Mouse (Mus musculus) MEL (cell line): Measurements from ENCODE around the gene Dgcr8. TPM values are rescaled to one million over a fixed set of nuclear protein-coding genes. Genes with fewer than 3 reads are reported as not detected.

Experiments
- DNase-seq: peaks from one replicate; pipeline ENCODE4 v3.0.0; 2011; ENCODE audit warnings: low read depth, low spot score
- H3K27ac ChIP-seq: 2 replicates; pipeline ENCODE4 v1.5.1; 2012; ENCODE audit warnings: low read depth, mild to moderate bottlenecking, control low read depth, low read length, moderate library complexity; ENCODE audit not compliant: control insufficient read depth
- H3K27me3 ChIP-seq, 2 experiments: fragments of 150-350 bp in 1 of 2; sonication (generic) in 1 of 2; 2 replicates each; pipeline ENCODE4 v1.6.1; 2012; ENCODE audit warnings: low read length in 2 of 2, mild to moderate bottlenecking in 2 of 2, improper control_type of control experiment in 1 of 2, moderate library complexity in 1 of 2; ENCODE audit not compliant: insufficient read depth in 2 of 2, control insufficient read depth in 1 of 2
- H3K36me3 ChIP-seq, 2 experiments: 2 replicates each; pipeline ENCODE4 v1.6.1; 2012 to 2014; ENCODE audit warnings: low read length in 2 of 2, improper control_type of control experiment in 1 of 2, inconsistent platforms in 1 of 2, mild to moderate bottlenecking in 1 of 2; ENCODE audit not compliant: insufficient read depth in 2 of 2, control insufficient read depth in 1 of 2
- H3K4me1 ChIP-seq, 2 experiments: fragments of 150-350 bp in 1 of 2; sonication (generic) in 1 of 2; 2 replicates each; pipeline ENCODE4 v1.6.1; 2012; ENCODE audit warnings: low read length in 2 of 2, improper control_type of control experiment in 1 of 2, mild to moderate bottlenecking in 1 of 2; ENCODE audit not compliant: insufficient read depth in 2 of 2, control insufficient read depth in 1 of 2
- H3K4me3 ChIP-seq, 2 experiments: fragments of 150-350 bp in 1 of 2; sonication (generic) in 1 of 2; 2 replicates each; pipeline ENCODE4 v1.5.1; 2012; ENCODE audit warnings: low read depth in 2 of 2, low read length in 2 of 2, mild to moderate bottlenecking in 2 of 2, moderate library complexity in 2 of 2, control low read depth in 1 of 2, improper control_type of control experiment in 1 of 2; ENCODE audit not compliant: control insufficient read depth in 1 of 2, insufficient read depth in 1 of 2
- H3K79me2 ChIP-seq: 2 replicates; pipeline ENCODE4 v1.6.1; 2012; ENCODE audit warnings: mild to moderate bottlenecking, low read length, moderate library complexity; ENCODE audit not compliant: control insufficient read depth, poor library complexity, insufficient read depth
- H3K9ac ChIP-seq: 2 replicates; pipeline ENCODE4 v1.6.1; 2012; ENCODE audit warnings: low read depth, mild to moderate bottlenecking, control low read depth, low read length, moderate library complexity; ENCODE audit not compliant: control insufficient read depth, poor library complexity, severe bottlenecking
- H3K9me3 ChIP-seq: fragments of 150-350 bp; sonication (generic); replicated peaks from 2 replicates; pipeline ENCODE4 v1.6.1; 2012; ENCODE audit warnings: mild to moderate bottlenecking, low read length, improper control_type of control experiment, moderate library complexity; ENCODE audit not compliant: insufficient read depth
- BHLHE40 ChIP-seq: IDR thresholded peaks from 2 replicates; pipeline ENCODE4 v1.6.1; 2012; ENCODE audit warnings: low read depth, mild to moderate bottlenecking, inconsistent platforms, low read length, improper control_type of control experiment, borderline replicate concordance
- CHD1 ChIP-seq: IDR thresholded peaks from 2 replicates; pipeline ENCODE4 v1.6.1; 2012; ENCODE audit warnings: low read depth, mild to moderate bottlenecking, inconsistent platforms, low read length, improper control_type of control experiment
- CHD2 ChIP-seq: IDR thresholded peaks from 2 replicates; pipeline ENCODE4 v1.6.1; 2011; ENCODE audit warnings: low read length, improper control_type of control experiment
- CTCF ChIP-seq, 3 experiments: IDR thresholded peaks in 2 of 3; conservative IDR thresholded peaks in 1 of 3; 2 replicates each; pipeline ENCODE4 v1.5.1; 2011 to 2012; ENCODE audit warnings: low read length in 3 of 3, low read depth in 2 of 3, mild to moderate bottlenecking in 2 of 3, improper control_type of control experiment in 1 of 3, inconsistent platforms in 1 of 3, mixed read lengths in 1 of 3, moderate library complexity in 1 of 3; ENCODE audit not compliant: control insufficient read depth in 1 of 3, insufficient read depth in 1 of 3, poor library complexity in 1 of 3, severe bottlenecking in 1 of 3
- E2F4 ChIP-seq: IDR thresholded peaks from 2 replicates; pipeline ENCODE4 v1.6.1; 2011; ENCODE audit warnings: low read depth, low read length, improper control_type of control experiment, borderline replicate concordance
- ELF1 ChIP-seq: IDR thresholded peaks from 2 replicates; pipeline ENCODE4 v1.6.1; 2014; ENCODE audit warnings: low read depth, mild to moderate bottlenecking, inconsistent platforms, low read length, improper control_type of control experiment, moderate library complexity
- ETS1 ChIP-seq: IDR thresholded peaks from 2 replicates; pipeline ENCODE4 v1.6.1; 2012; ENCODE audit warnings: low read depth, mild to moderate bottlenecking, inconsistent platforms, low read length, improper control_type of control experiment, moderate library complexity
- HCFC1 ChIP-seq: IDR thresholded peaks from 2 replicates; pipeline ENCODE4 v1.6.1; 2012; ENCODE audit warnings: low read depth, mild to moderate bottlenecking, inconsistent platforms, low read length, improper control_type of control experiment, moderate library complexity
- KAT2A ChIP-seq: conservative IDR thresholded peaks from 2 replicates; pipeline ENCODE4 v1.6.1; 2012; ENCODE audit warnings: low read depth, low read length, improper control_type of control experiment, inconsistent platforms
- MAFK ChIP-seq: IDR thresholded peaks from 2 replicates; pipeline ENCODE4 v1.6.1; 2011; ENCODE audit warnings: low read depth, mild to moderate bottlenecking, low read length, improper control_type of control experiment, borderline replicate concordance
- MAX ChIP-seq: IDR thresholded peaks from 2 replicates; pipeline ENCODE4 v1.6.1; 2011; ENCODE audit warnings: low read length, improper control_type of control experiment
- MAZ ChIP-seq: IDR thresholded peaks from 2 replicates; pipeline ENCODE4 v1.6.1; 2012; ENCODE audit warnings: low read depth, mild to moderate bottlenecking, inconsistent platforms, low read length, improper control_type of control experiment
- MXI1 ChIP-seq: IDR thresholded peaks from 2 replicates; pipeline ENCODE4 v1.6.1; 2011; ENCODE audit warnings: mild to moderate bottlenecking, low read depth, low read length, improper control_type of control experiment
- MYB ChIP-seq: IDR thresholded peaks from 2 replicates; pipeline ENCODE4 v1.6.1; 2011; ENCODE audit warnings: mild to moderate bottlenecking, low read depth, low read length, improper control_type of control experiment
- MYC ChIP-seq: IDR thresholded peaks from 2 replicates; pipeline ENCODE4 v1.6.1; 2011; ENCODE audit warnings: low read depth, mild to moderate bottlenecking, low read length, improper control_type of control experiment, moderate library complexity
- NELFE ChIP-seq: IDR thresholded peaks from 2 replicates; pipeline ENCODE4 v1.6.1; 2011; ENCODE audit warnings: low read depth, low read length, improper control_type of control experiment
- NRF1 ChIP-seq: IDR thresholded peaks from 2 replicates; pipeline ENCODE4 v1.6.1; 2014; ENCODE audit warnings: low read depth, mild to moderate bottlenecking, inconsistent platforms, low read length, improper control_type of control experiment, moderate library complexity; ENCODE audit not compliant: poor library complexity, insufficient read depth, severe bottlenecking
- POLR2AphosphoS2 ChIP-seq: IDR thresholded peaks from 2 replicates; pipeline ENCODE4 v1.6.1; 2011; ENCODE audit warnings: low read length, improper control_type of control experiment
- POLR2AphosphoS5 ChIP-seq: IDR thresholded peaks from 2 replicates; pipeline ENCODE4 v1.6.1; 2012; ENCODE audit warnings: low read depth, borderline replicate concordance, mild to moderate bottlenecking, inconsistent platforms, low read length, moderate library complexity, mixed read lengths
- SIN3A ChIP-seq: IDR thresholded peaks from 2 replicates; pipeline ENCODE4 v1.6.1; 2012; ENCODE audit warnings: low read length, improper control_type of control experiment, inconsistent platforms
- TBP ChIP-seq: IDR thresholded peaks from 2 replicates; pipeline ENCODE4 v1.8.0; 2011; ENCODE audit warnings: low read depth, low read length, improper control_type of control experiment
- TCF12 ChIP-seq: IDR thresholded peaks from 2 replicates; pipeline ENCODE4 v1.6.1; 2014; ENCODE audit warnings: low read depth, mild to moderate bottlenecking, inconsistent platforms, low read length, improper control_type of control experiment, moderate library complexity
- USF1 ChIP-seq: IDR thresholded peaks from 2 replicates; pipeline ENCODE4 v1.6.1; 2014; ENCODE audit warnings: low read depth, mild to moderate bottlenecking, inconsistent platforms, low read length, improper control_type of control experiment, moderate library complexity
- USF2 ChIP-seq, 2 experiments: IDR thresholded peaks; 2 replicates each; pipeline ENCODE4 v1.6.1; 2011 to 2012; ENCODE audit warnings: improper control_type of control experiment in 2 of 2, low read length in 2 of 2, borderline replicate concordance in 1 of 2, inconsistent platforms in 1 of 2, low read depth in 1 of 2, mild to moderate bottlenecking in 1 of 2; ENCODE audit not compliant: insufficient read depth in 1 of 2
- ZC3H11A ChIP-seq: IDR thresholded peaks from 2 replicates; pipeline ENCODE4 v1.6.1; 2012; ENCODE audit warnings: low read depth, mild to moderate bottlenecking, inconsistent platforms, low read length, improper control_type of control experiment
- ZKSCAN1 ChIP-seq: IDR thresholded peaks from 2 replicates; pipeline ENCODE4 v1.6.1; 2012; ENCODE audit warnings: low read depth, mild to moderate bottlenecking, inconsistent platforms, low read length, improper control_type of control experiment, moderate library complexity
- ZNF384 ChIP-seq: IDR thresholded peaks from 2 replicates; pipeline ENCODE4 v1.6.1; 2012; ENCODE audit warnings: low read depth, mild to moderate bottlenecking, inconsistent platforms, low read length, improper control_type of control experiment
- polyA plus RNA-seq, 2 experiments: library from polyadenylated mRNA; stranded (reverse) in 1 of 2; unstranded in 1 of 2; fragments of >175 nt in 1 of 2; fragments of >200 nt in 1 of 2; gene quantifications; 2 replicates each; pipeline versions ENCODE4 v1.2.1 to v1.2.4; 2012; ENCODE audit warnings: low replicate concordance in 2 of 2, low read depth in 1 of 2; ENCODE audit not compliant: insufficient read length in 2 of 2, insufficient read depth in 1 of 2, missing spikeins in 1 of 2
- total RNA-seq: library from RNA; depleted of rRNA; stranded (reverse); fragments of 300-350 nt; gene quantifications from 2 replicates; pipeline ENCODE4 v1.2.3, GENCODE M21; 2012

The Dgcr8 gene
- total and polyA plus RNA-seq, 3 experiments, result 39.6 to 40.3 TPM; not detected in 1

DNA sequence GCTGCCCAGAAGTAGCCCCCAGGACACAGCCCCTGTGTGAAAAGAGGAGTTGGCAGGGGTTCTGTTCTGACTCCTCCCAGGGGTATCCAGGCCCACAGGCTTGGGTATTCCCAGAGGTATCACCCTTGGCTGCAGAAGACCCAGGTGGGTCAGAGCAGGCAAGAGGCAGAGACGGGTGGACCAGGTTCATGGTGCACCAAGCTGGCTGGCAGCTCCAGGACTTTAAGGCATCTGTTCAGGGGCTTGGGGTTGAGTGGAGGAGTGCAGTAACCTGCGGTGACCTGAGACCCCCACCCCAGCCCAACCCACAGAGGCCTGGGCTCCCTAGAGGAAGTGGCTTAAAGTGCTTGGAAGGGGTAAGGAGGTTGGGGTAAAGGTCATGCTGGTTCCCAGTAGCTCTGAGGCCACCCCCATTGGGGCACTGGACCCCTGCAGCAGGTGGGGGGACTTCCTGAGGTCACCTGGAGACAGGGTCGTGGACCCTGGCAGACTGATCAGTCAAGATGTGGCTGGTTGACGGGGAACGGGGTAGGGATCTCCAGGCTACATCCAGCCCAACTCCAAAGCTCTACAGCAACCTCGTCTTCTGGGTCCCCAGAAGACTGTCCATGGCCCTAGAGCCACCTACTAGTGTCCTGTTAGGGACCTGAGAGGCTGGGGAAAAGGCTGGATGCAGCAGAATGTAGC is 68.0 kb downstream of the Dgcr8 start:
- H3K27me3 ChIP-seq, result no peaks in the 10 kb centered on the region
- no peak overlapping the region for H3K4me3 ChIP-seq
- DNase-seq, result no peak
- no peaks in the 10 kb centered on the region for H3K36me3 ChIP-seq
- H3K9ac ChIP-seq, result no peak overlapping the region
- H3K79me2 ChIP-seq, result no peaks in the 10 kb centered on the region
- TF ChIP-seq E2F4, result no peak
- no peak for TF ChIP-seq MYB
- no peak for TF ChIP-seq CTCF (IDR thresholded peaks at IDR 0.05 in 2 of 3, conservative IDR thresholded peaks at IDR 0.05 in 1 of 3; ENCODE audit: control insufficient read depth in 1 of 3, insufficient read depth in 1 of 3, low read depth in 2 of 3, low read length in 3 of 3, poor library complexity in 1 of 3, severe bottlenecking in 1 of 3)
- no peak for TF ChIP-seq ZC3H11A
- TF ChIP-seq MXI1, result no peak
- no peak for TF ChIP-seq TBP
- TF ChIP-seq KAT2A, result no peak
- TF ChIP-seq SIN3A, result no peak
- TF ChIP-seq ETS1, result no peak
- no peak for TF ChIP-seq MAFK
- TF ChIP-seq ZKSCAN1, result no peak
- no peak for TF ChIP-seq CHD2
- no peak for TF ChIP-seq USF2 (IDR thresholded peaks at IDR 0.05; ENCODE audit: borderline replicate concordance in 1 of 2, insufficient read depth in 1 of 2, low read depth in 1 of 2, low read length in 2 of 2)
- TF ChIP-seq MAX, result no peak
- no peak for TF ChIP-seq CHD1
- TF ChIP-seq BHLHE40, result no peak
- H3K27ac ChIP-seq, result no peak overlapping the region
- no peaks in the 10 kb centered on the region for H3K4me1 ChIP-seq
- H3K9me3 ChIP-seq, result no peaks in the 10 kb centered on the region

DNA sequence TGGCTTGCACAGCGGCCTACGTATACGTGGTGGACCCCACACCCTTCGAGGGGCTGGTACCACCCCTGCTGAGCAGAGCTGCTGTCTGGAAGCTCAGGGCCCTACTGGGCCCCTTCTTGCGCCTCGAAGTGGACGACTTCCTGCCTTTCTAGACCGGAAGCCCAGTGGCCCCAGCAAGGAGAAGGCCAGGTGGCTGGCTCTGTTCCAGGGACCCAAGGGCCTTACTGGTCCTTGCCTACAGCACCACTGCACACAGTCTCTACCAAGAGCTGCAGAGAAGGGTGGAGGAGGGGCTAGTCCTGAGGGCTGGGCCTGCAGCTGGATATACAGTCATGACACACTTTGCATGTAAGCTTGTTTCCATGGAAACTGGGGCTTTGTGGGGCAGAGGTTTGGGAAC is 69.0 kb downstream of the Dgcr8 start:
- DNase-seq, result peak; percentile 28
- Histone ChIP-seq H3K36me3 (no peaks in the 10 kb centered on the region), H3K27ac (no peak overlapping the region), H3K27me3 (no peaks in the 10 kb centered on the region), H3K9me3 (no peaks in the 10 kb centered on the region), H3K4me3 (no peak overlapping the region), H3K9ac (no peak overlapping the region), H3K79me2 (no peaks in the 10 kb centered on the region), H3K4me1 (no peaks in the 10 kb centered on the region)
- TF ChIP-seq ELF1, result no peak
- no peak for TF ChIP-seq USF1
- no peak for TF ChIP-seq POLR2AphosphoS2
- TF ChIP-seq HCFC1, result no peak
- no peak for TF ChIP-seq BHLHE40
- no peak for TF ChIP-seq TCF12
- no peak for TF ChIP-seq NELFE
- no peak for TF ChIP-seq ZNF384
- no peak for TF ChIP-seq POLR2AphosphoS5
- no peak for TF ChIP-seq MAZ
- TF ChIP-seq ETS1, result no peak
- no peak for TF ChIP-seq NRF1
- no peak for TF ChIP-seq ZKSCAN1
- no peak for TF ChIP-seq CHD2
- no peak for TF ChIP-seq MYC
